Mouse (Mus musculus): Measurements from ENCODE around the gene Gm15217. TPM values are rescaled to one million over a fixed set of nuclear protein-coding genes. Genes with fewer than 3 reads are reported as not detected.
A peak's percentile ranks its signal among the peaks of the same experiment; 100 is the strongest.

Gene Gm15217
- polyA plus RNA-seq (2012; rRNA removed), result not detected in 2 replicates

DNA sequence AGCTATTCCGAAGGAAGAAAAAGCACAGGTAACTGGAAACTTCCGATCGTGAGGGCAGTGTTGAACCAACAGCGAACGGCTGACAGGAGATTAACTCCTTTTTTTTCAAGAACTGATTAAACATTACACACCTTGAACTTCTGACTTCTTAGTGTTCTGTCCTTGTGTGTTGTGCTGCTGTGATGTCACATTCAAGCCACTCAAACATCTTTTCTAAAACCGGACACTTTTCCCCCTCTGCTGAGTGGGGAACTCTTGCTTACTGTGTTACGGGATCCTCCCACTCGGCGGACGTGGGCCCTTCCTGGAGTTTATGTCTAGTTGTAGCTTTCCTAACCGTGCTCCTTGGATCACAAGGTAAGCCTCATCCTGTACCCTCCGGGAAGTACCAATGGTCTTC lies at the start of gene Gm15217:
Gene Gm15217, plus strand, starts transcription at position 130 of the 400 bp plus-strand sequence.
- DNase-seq (ENCODE audit: low spot score), result no peak

DNA sequence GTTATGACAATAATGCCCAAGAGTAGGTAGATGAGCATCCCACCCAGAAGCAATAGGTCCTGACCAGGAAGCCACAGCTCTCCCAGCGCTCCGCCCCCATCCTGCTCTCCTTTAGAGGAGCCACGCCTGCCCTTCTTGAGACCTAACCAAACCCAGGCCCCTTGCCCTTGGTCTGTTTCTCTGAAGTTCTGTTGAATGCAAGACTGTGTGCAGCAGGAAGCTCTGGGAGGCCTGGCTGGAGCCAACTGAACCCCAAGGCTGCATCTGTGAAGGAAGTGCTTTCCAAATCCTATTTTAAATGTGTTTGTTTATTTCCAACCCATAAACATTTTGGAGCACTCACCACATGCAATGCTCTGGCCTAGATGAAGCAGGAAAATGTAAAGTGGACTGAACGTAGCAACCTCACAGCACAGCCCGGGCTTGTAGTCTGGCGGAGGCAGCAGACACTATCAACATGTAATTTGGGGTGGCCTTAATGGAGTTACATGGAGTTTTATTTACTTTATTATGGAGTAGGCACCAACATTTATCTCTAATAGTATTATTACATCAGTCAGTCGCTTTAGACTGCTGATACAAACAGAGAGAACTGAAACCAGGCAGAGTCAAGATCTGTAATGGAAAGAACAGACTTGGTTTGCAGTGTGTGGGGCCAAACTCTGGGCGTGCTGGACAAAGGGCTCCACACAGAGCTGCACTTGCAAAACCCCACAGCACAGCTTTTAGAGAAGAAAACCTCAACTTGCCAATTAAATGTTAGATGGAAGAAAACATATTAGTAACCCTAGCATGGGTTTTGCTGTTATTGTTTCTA lies 45.6 kb upstream of the Gm15217 start:
- DNase-seq (ENCODE audit: low spot score), result no peak

GRCm38 (mm10) chr14:46338801-46339200 lies 40.4 kb upstream of the Gm15217 start:
- no peak for DNase-seq (ENCODE audit: low spot score)

GRCm38 (mm10) chr14:46344750-46345149 lies 34.5 kb upstream of the Gm15217 start:
- DNase-seq (ENCODE audit: low spot score), result no peak

DNA sequence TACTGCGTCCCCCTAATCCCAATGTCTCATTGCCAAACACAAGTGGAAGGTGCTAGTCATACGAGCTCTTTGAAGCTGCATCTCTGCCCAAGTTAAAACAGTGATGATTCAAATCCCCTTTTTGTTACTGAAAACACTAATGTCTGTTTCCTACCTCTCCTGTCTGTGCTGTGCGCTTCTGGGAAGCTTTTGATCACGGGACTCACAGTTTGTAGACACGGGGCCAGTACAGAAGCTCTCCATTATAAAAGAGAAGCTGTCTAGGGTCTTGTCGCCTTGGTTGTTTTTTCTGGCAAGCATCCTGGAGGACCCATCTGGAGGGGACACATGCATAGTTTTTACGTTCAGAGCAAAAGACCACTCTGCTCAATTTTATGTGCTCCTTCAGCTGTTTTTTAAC lies 21.9 kb upstream of the Gm15217 start:
- no peak for DNase-seq (ENCODE audit: low spot score)

- no peak for DNase-seq (ENCODE audit: low spot score)
These were observed 21.5 kb upstream of the Gm15217 start for GRCm38 (mm10) chr14:46357696-46358095.

- no peak for DNase-seq (ENCODE audit: low spot score)
These were observed 16.0 kb upstream of the Gm15217 start for GRCm38 (mm10) chr14:46363209-46363608.

DNA sequence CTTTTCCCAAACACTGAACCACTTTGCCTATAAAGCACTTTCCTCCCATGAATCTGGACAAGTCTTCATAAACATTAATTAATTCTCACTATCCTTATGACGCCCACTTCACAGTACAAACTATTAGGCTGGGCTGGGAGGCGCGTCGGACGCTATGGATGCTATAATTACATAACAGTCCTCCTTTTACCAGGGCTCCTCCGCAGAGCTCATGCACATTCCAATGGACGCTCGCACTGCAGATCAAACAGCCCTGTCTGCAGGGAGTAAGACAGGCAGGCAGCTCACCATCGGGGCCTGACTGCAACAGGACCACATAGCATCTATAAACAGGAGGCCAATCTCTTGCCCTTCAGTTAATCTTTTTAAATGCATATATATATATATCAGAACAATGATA lies 6.8 kb upstream of the Gm15217 start:
- DNase-seq (ENCODE audit: low spot score), result no peak

DNA sequence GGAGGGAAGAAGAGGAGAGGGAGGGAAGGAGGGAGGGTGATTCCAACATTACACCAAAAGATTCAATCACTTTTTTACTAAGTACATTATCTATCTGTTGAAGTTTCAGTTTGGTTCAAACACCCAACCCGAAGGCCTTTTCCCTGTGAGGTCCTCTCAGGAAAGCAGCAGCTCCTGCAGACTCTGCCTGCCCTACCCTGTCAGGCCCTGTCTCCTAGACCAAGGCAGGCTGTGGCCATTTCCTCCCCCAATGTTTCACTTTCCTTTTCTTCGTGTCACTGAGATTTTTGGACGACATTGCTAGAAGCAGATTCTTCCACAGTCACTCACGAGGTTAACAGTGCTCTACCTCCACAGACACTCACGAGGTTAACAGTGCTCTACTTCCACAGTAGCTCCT lies 3.4 kb upstream of the Gm15217 start:
- DNase-seq (ENCODE audit: low spot score), result no peak

- DNase-seq (ENCODE audit: low spot score), result no peak
These were observed 1.1 kb downstream of the Gm15217 start for GRCm38 (mm10) chr14:46380286-46380721.

GRCm38 (mm10) chr14:46381457-46381856 lies 2.2 kb downstream of the Gm15217 start:
- no peak for DNase-seq (ENCODE audit: low spot score)

DNA sequence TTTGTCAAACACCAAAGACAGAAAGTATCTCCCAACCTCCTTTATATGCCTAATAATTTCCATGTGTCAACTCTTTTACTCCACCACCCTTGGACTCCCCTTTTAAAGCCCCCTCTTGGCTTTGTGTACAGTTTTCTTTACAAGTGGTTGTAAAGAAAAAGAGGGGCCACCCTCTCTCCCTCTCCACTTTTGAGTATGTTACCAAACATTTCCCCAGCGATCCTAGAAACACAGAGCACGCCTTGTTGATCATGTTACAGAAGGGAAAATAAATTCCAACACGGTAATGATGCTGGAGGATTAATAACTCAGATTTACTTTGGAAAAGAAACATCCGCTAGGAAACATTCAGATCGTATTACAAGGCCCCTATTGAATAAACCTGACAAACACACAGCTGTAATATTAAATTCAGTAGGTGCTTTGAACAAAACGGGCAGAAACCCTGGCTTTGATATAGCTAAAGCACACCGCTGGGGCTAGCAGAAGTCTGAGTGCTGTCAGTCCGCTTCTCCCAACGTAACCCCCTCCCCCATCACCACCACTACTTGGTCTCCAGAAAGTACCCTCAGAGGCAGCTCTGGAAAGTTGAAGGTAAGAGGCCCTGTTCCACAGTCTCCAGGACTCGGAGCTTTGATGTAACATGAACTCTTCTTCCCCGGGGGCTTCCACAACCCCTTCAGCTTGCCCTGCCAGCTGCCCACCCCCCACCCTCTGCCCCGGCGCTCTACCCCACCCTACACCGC lies 5.9 kb downstream of the Gm15217 start:
- DNase-seq (ENCODE audit: low spot score), result no peak

GRCm38 (mm10) chr14:46385701-46386477 lies 6.7 kb downstream of the Gm15217 start:
- DNase-seq (ENCODE audit: low spot score), result no peak

GRCm38 (mm10) chr14:46386478-46387356 lies 7.5 kb downstream of the Gm15217 start:
- DNase-seq (ENCODE audit: low spot score), result no peak

- peak; percentile 71 for DNase-seq (ENCODE audit: low spot score)
These were observed 8.1 kb downstream of the Gm15217 start for GRCm38 (mm10) chr14:46387357-46387671.

DNA sequence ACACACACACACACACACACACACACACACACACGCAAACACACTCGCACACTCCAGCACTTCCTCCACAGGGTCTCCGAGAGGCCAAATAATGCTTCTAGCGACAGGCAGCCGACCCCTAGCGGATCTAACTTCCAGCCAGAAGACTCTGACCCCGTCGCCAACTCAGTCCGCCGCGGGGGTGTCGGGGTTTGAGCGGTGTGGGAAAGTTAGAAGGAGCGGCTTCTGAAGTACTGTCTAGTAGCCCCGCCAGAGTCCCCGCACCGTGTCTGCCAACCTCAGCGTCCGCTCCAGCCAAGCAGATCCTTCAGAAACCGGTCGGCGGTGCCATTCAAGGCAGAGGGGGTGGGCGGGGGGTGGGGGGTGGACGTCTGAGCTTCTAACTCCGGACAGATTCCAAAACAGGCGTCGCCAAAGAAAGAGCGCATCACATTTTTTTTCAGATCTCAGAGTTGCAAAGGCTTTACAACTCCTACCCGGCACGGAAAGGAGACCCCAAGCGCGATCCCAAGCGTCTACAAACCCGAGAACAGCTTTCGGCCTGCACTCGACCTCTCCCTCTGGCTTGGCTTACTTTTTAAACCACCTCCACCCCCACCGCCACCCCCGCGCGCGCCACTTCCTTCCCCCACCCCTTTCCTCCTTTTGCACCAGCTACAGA lies 8.7 kb downstream of the Gm15217 start:
- no peak for DNase-seq (ENCODE audit: low spot score)

DNA sequence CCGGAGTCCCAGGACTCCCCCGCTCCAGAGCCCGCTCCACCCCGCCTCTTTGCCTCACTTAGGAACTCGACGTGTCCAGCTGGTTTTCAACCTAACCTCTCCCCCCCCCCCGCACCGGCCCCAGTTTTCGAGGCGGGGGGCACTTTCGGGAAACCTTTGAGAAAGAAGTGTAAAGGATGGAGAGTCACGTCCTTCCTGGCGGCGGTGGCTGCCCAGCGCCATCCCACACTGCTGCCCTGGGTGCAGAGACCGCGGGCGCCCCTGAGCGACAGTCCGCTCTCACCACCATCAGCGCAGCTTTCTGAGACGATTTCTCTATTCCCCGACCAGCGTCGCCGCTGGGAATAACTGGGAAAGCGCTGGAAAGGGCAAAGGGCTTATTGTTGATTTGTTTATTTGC lies 9.4 kb downstream of the Gm15217 start:
- no peak for DNase-seq (ENCODE audit: low spot score)

DNA sequence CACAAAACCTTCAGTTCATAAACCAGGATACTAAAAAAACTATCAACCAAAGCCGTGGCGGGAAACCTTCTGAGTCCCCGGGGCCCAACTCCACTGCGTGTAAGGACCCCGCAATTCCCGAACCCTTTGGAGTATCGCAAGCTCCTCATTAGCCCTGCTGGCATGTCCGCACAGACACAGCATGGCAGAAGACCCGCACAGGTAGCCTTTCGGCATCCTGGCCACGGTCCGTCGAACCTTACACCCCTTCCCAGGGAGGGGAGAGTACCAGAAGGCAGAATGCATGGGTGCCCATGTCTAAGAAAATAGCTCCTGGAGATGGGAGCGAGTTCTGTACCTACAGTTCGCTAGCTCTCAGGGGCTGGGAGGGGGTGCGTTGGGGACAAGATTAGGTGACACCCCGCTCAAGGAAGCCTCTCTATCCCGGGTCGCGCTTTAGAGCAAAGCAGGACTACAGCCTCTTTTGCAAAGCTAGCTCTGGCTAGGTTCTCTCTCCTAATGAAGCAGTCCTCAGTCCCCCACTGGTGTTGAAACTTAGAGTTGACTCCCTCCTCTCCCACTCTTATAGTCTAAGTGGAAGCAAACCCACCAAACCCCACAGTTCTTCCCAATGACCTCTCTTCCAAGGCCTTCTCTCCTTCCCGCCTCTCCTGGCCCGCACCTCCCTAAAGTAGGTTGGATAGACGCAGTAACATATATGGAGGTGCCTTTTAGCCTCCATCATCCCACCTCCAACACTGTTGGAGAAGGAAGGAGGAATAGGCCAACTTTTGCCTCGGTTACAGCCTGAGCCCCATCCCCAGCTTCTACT lies 10.4 kb downstream of the Gm15217 start:
- DNase-seq (ENCODE audit: low spot score), result no peak

GRCm38 (mm10) chr14:46390249-46390775 lies 11.1 kb downstream of the Gm15217 start, which contains the start of gene Bmp4:
TSS of gene Bmp4 (minus strand) at chr14:46390669.
- no peak for DNase-seq (ENCODE audit: low spot score)
